Mouse (Mus musculus) hindbrain, embryonic 10.5 days (tissue): ENCODE results near the gene Ntng1. TPM values are rescaled to one million over a fixed set of nuclear protein-coding genes. Genes with fewer than 3 reads are reported as not detected.

Experiments
- DNase-seq: peaks from one replicate; pipeline ENCODE4 v3.0.0-alpha.2; 2017; ENCODE audit warnings: low spot score
- H3K27ac ChIP-seq: fragments of 300-500 bp; sonication (generic); 2 replicates; pipeline ENCODE4 v1.5.1; 2016; ENCODE audit warnings: mild to moderate bottlenecking, moderate library complexity
- H3K27me3 ChIP-seq: fragments of 300-500 bp; sonication (generic); 2 replicates; pipeline ENCODE4 v1.6.1; 2016; ENCODE audit warnings: mild to moderate bottlenecking; ENCODE audit not compliant: poor library complexity, insufficient read depth, severe bottlenecking
- H3K36me3 ChIP-seq: fragments of 300-500 bp; sonication (generic); 2 replicates; pipeline ENCODE4 v1.6.1; 2016; ENCODE audit warnings: mild to moderate bottlenecking, moderate library complexity
- H3K4me1 ChIP-seq: fragments of 300-500 bp; sonication (generic); replicated peaks from 2 replicates; pipeline ENCODE4 v1.6.1; 2016; ENCODE audit warnings: mild to moderate bottlenecking
- H3K4me3 ChIP-seq: fragments of 300-500 bp; sonication (generic); 2 replicates; pipeline ENCODE4 v1.5.1; 2016; ENCODE audit warnings: mild to moderate bottlenecking, moderate library complexity
- H3K9me3 ChIP-seq: fragments of 300-500 bp; sonication (generic); 2 replicates; pipeline ENCODE4 v1.6.1; 2016; ENCODE audit warnings: mild to moderate bottlenecking, moderate library complexity
- WGBS: fragments of 180-500 bp; shearing (Covaris S2); methylation state at CpG from one replicate; pipeline ENCODE4 v1.1.7; 2016; 5-methylcytosine and 5-hydroxymethylcytosine counted together
- polyA plus RNA-seq: library from polyadenylated mRNA; unstranded; fragments of >200 nt; fragmentation: Nextera tagmentation; extraction: Ambion mirVana; gene quantifications from 2 replicates; pipeline ENCODE4 v1.2.1, GENCODE M21; 2016

The Ntng1 gene
- polyA plus RNA-seq, 1 experiment from 2014 or later = 5.3 TPM

DNA sequence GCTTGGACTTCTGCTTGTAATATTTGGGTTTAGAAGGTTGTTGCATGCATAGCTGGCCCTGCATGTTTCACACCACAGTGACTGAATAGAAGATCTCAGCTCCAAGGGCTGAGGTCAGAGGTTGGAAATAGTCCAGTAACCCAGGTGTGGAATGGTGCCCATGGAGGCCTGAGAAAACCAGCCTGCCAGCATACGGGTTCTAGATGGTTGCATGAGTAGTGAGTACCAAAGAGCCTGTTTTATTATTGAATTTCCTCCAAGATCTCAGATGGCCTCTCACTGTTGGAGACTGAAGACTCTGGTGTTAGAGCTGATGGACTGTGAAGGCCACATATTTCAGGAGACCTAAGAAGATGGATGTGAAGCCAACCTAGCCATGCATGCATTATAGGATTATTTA lies 285.5 kb downstream of the Ntng1 start:
- H3K27me3 ChIP-seq = no peaks in the 10 kb centered on the region
- H3K27ac ChIP-seq = no peak overlapping the region
- 96% methylated on average over 1 of the region's 1 CpGs for WGBS
- H3K4me1 ChIP-seq = no peaks in the 10 kb centered on the region
- no peaks in the 10 kb centered on the region for H3K36me3 ChIP-seq
- H3K4me3 ChIP-seq = no peak overlapping the region
- no peaks in the 10 kb centered on the region for H3K9me3 ChIP-seq
- no peak for DNase-seq

DNA sequence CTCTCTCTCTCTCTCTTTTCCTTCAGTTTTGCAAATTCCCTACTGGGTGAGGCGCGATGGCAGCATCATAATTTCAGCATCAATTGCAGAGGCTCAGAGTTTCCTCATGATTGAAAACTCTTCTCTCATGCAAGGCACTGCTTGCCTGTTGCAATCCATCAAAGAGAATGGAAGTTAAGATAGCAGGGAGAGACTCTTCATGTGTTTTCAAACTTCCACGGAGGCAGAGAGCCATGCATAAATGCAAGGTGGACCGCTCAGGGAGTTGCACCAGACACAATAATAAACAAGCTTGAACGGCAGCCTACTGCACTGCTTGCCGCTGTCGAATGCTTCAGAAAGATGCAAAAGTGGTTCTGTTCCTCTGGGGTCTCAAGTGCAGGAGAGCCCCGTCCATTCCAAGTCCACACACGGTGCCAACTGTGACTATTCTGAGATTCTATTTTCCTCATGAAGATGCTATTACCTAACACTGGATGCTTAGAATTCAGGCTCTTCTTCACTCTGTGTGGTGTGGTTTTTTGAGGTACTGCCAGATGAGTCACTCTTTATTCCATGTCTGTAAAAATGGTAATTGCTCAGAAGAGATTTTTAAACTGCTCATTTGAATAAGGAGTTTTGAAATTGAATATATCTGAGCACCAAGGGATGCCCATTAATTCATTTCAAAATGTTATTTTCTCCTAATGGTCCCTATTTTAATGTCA lies 289.2 kb downstream of the Ntng1 start:
- Histone ChIP-seq H3K4me3 (no peak overlapping the region), H3K27me3 (no peaks in the 10 kb centered on the region), H3K36me3 (no peaks in the 10 kb centered on the region), H3K27ac (no peak overlapping the region), H3K9me3 (no peaks in the 10 kb centered on the region), H3K4me1 (no peaks in the 10 kb centered on the region)
- 88% methylated on average over 9 of the region's 9 CpGs for whole genome bisulfite sequencing
- no peak for DNase-seq

DNA sequence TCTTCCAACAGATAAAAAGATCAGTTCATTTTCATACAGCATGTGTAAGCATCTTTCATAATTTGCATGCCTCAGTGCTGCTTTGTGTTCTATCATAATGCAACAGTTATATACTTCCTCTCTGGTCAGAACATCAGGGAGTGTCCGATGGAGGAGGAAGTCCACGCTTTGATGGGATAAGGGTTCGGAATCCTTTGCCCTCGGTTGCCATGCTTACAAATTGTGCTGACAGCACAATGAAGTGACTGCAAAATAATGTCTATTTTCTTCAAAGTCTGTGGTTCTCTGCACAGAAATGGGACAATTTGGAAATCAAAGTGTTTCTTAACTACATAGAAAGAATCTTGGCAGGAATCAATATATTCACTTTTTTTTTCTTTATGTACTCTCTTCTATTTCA lies 297.2 kb downstream of the Ntng1 start:
- Histone ChIP-seq H3K4me3 (no peak overlapping the region), H3K36me3 (no peaks in the 10 kb centered on the region), H3K27me3 (no peaks in the 10 kb centered on the region), H3K4me1 (no peaks in the 10 kb centered on the region), H3K27ac (no peak overlapping the region), H3K9me3 (no peaks in the 10 kb centered on the region)
- DNase-seq = no peak
- 85% methylated on average over 4 of the region's 4 CpGs for WGBS

DNA sequence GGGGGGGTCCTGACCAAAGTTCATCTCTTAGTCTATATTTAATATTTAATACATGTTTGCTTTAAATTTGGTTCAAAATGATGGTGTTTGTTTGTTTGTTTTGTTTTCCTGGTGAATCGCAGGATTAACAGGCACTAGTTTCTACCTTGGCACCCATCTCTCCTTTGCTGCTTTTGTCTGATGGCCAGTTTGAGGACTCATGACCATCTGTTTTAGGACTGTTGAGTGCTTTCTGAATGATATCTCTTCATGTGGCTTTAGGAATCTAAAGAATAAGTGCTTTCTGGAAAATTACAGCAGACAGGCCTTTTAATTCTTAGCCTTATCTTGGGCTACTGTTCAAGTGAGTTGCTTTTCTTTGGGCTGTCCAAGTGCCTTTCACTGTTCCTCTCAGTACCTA lies 318.0 kb downstream of the Ntng1 start:
- Histone ChIP-seq H3K27me3 (no peaks in the 10 kb centered on the region), H3K4me1 (no peaks in the 10 kb centered on the region), H3K36me3 (no peaks in the 10 kb centered on the region), H3K9me3 (no peaks in the 10 kb centered on the region), H3K27ac (no peak overlapping the region), H3K4me3 (no peak overlapping the region)
- no peak for DNase-seq
- WGBS = 92% methylated on average over 1 of the region's 1 CpGs

DNA sequence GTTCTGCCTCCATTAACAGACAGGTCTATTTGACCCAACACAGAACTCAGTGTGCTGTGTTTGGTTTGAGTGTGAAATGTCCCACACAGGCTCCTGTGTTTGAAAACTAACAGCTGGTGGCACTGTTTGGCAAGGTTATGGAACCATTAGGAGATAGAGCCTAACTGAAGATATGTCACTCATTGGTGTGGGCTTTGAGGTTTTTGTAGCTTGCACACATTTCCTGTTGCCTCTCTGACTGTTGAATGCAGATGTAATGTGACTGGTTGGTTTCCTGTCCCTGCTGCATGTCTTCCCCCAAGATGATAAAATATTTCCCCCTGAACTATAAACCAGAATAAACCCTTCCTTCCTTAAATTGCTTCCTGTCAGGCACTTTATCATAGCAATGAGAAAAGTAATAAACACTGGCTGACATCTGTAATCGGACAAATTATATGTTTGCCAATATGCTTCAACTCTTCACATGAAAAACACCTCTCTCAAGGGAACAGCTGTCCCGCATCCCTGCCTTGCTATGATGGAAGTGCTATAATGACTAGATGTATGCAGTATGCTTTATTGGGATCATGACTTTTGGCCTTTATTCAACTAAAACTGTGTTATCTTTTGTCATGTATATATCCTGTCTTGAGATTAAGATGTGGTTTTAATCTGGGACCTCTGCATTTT lies 320.9 kb downstream of the Ntng1 start:
- Histone ChIP-seq H3K4me3 (no peak overlapping the region), H3K4me1 (no peaks in the 10 kb centered on the region), H3K36me3 (no peaks in the 10 kb centered on the region), H3K9me3 (no peaks in the 10 kb centered on the region), H3K27ac (no peak overlapping the region), H3K27me3 (no peaks in the 10 kb centered on the region)
- 86% methylated on average over 2 of the region's 2 CpGs for WGBS
- no peak for DNase-seq

DNA sequence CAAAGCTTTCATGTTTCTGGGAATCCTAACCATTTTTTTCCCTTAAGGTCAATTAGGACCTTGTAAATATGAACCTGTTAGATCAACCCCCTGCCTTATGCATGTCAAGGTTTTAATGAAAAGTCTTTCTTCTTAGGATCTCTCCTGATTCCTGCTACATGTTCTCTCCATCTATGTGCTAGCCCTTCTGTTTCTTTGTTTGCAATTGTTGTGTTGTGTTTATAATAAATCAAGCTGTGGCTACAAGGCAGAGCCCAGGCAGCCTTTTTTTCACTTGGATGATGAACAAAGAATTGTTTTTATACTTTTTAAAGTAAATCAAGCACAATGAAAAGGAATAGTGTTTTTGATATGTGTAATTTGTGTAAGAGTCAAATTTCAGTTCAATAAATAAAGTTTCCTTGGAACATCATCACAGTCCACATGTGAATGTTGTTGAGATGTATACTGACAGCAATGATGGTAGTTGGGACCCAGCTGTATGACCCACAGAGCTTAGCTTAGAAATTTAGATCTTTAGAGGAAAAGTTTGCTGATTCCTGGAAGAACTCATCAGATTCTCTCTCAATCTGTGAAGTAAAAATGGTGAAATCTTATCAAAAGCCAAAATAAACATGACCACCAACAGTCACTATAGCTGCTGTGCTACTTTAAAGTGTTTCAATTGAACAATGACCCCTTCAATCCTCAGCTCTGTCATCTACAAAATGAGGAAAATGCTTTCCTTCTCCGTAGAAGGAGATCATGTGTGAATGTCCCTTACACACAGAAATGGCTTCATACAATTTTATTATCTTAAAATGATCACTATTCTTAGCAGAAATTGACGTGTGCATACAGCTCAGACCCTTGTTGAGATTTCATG lies 324.8 kb downstream of the Ntng1 start:
- H3K9me3 ChIP-seq = no peaks in the 10 kb centered on the region
- 86% methylated on average over 2 of the region's 2 CpGs for WGBS
- H3K4me1 ChIP-seq = no peaks in the 10 kb centered on the region
- no peak overlapping the region for H3K4me3 ChIP-seq
- no peaks in the 10 kb centered on the region for H3K36me3 ChIP-seq
- no peak overlapping the region for H3K27ac ChIP-seq
- no peak for DNase-seq
- H3K27me3 ChIP-seq = no peaks in the 10 kb centered on the region

DNA sequence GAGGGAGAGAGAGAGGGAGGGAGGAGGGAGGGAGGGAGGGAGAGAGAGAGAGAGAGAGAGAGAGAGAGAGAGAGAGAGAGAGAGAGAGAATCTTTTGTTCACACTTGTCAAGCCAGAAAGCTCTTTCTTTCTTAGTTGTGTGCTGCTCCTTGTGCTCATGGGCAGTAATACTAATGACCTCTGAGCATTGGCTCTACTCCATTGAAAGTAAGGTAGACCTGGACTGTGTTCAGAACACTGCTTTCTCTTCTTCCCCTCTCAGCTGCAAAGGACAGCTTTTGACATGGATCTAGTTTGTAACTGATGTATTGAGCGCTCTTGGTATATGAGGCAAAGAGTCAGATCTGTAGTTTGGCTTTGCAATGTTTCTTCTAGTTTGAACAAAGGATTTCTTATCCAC lies 334.7 kb downstream of the Ntng1 start:
- Histone ChIP-seq H3K9me3 (no peaks in the 10 kb centered on the region), H3K36me3 (no peaks in the 10 kb centered on the region), H3K4me1 (peaks cover 19% of the 10 kb centered on the region), H3K4me3 (no peak overlapping the region), H3K27me3 (no peaks in the 10 kb centered on the region), H3K27ac (no peak overlapping the region)
- 93% methylated on average over 1 of the region's 1 CpGs for WGBS
- DNase-seq = no peak

DNA sequence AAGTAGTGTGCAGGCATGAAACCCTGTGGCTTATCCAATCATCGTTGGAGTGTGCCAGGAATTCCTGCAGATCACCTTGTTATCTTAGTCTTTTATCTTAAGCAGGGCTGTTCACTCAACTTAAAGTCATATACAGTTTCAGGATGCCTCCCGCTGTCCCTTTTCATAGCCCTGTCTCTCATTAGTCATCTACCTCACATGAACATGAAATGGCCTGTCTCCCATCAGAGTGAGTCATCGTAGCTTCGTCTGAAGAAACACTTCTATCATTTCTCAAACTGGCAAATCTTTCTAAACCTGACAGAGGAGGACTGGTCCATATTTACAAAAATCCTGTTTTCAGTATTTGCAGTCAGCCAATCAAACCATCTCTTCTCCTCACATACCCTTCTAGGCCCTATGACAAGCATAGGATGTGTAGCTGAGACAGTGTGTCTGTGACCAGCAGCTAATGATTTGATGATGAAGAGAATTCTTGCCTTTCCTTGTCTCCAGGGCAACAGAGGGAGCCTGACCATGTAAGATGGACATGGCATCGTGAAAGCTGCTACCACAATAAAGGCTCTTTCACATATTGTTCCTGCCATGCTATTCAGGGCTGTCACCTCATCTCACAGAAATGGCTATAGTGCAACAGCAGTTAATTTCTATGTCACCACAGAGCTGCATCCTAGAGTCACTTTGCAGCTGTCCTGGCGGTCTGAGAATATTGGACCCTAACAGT lies 336.4 kb downstream of the Ntng1 start:
- Histone ChIP-seq H3K4me1 (peaks cover 19% of the 10 kb centered on the region), H3K4me3 (no peak overlapping the region), H3K27ac (peak overlapping the region; percentile 8; the same call in 1 of the 2 replicates), H3K36me3 (no peaks in the 10 kb centered on the region), H3K9me3 (no peaks in the 10 kb centered on the region), H3K27me3 (no peaks in the 10 kb centered on the region)
- DNase-seq = peak; percentile 29
- WGBS = 62% methylated on average over 6 of the region's 6 CpGs

DNA sequence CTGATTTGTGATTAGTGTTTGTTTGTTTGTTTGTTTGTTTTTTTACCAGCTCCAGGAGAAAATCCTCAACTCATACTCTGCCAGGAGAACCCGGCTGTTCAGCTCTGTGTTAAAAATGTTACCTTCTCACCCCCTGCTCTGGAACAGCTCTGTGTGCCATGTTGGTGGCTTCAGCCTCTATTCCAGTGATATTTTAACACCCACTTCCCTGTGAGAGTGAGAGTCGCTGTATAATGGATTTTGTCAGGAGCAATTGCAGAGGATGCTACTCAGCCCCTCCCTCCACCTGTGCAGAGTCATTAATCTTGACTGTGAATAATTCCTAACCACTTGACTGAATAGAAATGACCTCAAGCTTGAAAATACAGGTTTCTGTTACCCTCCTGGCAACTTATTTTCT lies 339.7 kb downstream of the Ntng1 start:
- peak overlapping the region; percentile 5; the same call in 1 of the 2 replicates for H3K27ac ChIP-seq
- DNase-seq = no peak
- H3K9me3 ChIP-seq = no peaks in the 10 kb centered on the region
- H3K4me1 ChIP-seq = peaks cover 14% of the 10 kb centered on the region
- no peaks in the 10 kb centered on the region for H3K27me3 ChIP-seq
- no peak overlapping the region for H3K4me3 ChIP-seq
- no peaks in the 10 kb centered on the region for H3K36me3 ChIP-seq
- WGBS = 77% methylated on average over 2 of the region's 2 CpGs

DNA sequence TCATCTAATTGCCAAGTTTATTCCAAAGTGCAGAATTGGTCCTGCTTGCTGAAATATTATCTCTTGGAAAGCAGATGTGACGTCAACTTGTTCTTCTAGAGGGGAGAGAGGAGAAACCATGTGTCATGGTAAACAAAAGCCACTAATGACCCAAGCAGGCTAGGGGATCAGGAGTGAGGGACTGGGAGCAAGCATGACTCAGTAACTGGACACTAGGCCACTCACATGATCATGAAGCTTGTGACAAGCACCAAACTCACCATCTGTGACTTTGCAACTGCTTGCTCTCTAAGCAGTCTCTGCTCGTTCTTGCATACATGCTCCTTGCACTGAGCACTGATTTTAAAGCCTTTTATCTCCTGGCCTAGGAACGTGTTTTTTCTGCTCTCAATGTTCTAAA lies 340.2 kb downstream of the Ntng1 start:
- no peak for DNase-seq
- peaks cover 14% of the 10 kb centered on the region for H3K4me1 ChIP-seq
- 68% methylated on average over 3 of the region's 3 CpGs for WGBS
- no peaks in the 10 kb centered on the region for H3K27me3 ChIP-seq
- H3K4me3 ChIP-seq = no peak overlapping the region
- H3K36me3 ChIP-seq = no peaks in the 10 kb centered on the region
- H3K9me3 ChIP-seq = no peaks in the 10 kb centered on the region
- H3K27ac ChIP-seq = 0 out of 2 replicates have a peak overlapping the region, but pooled peaks have one; percentile 5

DNA sequence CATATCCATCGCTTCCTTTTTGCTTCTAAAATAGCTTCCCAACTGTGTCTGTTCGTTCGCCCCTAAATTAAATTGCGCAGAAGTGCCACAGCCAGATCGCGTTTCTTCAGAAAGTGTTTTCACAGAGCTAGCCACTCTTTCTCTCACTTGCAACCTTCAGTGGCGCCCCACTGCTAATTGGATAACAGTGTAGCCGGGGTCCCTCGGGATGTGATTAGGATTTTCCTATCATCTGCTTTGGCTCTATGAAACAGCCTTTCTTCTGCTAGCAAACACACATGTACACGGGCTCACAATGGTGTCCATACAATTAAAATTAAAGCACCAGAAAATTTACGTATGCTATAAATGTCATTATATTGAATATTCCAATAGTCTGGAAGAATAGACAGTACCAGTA lies 346.5 kb downstream of the Ntng1 start:
- Histone ChIP-seq H3K4me3 (no peak overlapping the region), H3K9me3 (no peaks in the 10 kb centered on the region), H3K36me3 (no peaks in the 10 kb centered on the region), H3K27me3 (no peaks in the 10 kb centered on the region), H3K4me1 (no peaks in the 10 kb centered on the region; the same call in 1 of the 2 replicates), H3K27ac (no peak overlapping the region)
- no peak for DNase-seq
- 78% methylated on average over 11 of the region's 11 CpGs for WGBS

DNA sequence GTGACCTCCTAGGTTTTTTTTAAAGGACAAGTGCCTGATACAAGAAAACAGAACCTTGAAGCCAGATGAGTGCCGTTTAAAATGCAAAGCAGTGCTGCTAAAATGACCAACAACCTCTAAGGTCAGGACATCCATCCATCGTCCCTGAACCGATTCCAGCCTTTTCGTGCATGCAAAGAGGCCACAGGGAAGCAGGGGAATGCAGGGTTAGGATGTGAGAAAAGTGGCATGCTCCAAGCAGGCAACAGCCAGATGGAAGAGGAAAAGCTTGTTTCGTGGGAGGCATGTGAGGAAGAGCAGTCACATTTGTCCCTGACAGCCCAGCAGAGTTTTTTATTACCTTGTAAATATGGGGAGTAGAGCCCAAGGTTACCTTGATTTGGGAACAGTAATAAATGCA lies 360.6 kb downstream of the Ntng1 start:
- whole genome bisulfite sequencing = 21% methylated on average over 5 of the region's 5 CpGs

More for the DNA sequence above, 360.6 kb downstream of the Ntng1 start:
- no peaks in the 10 kb centered on the region; the same call in 1 of the 2 replicates for H3K27me3 ChIP-seq
- H3K4me3 ChIP-seq = 0 out of 2 replicates have a peak overlapping the region, but pooled peaks have one; percentile 57
- DNase-seq = peak; percentile 28
- no peaks in the 10 kb centered on the region for H3K36me3 ChIP-seq
- peak overlapping the region; percentile 92 for H3K27ac ChIP-seq
- peaks cover 25% of the 10 kb centered on the region for H3K4me1 ChIP-seq
- H3K9me3 ChIP-seq = no peaks in the 10 kb centered on the region
